Mouse (Mus musculus): ENCODE data around the gene Hectd2. TPM values are rescaled to one million over a fixed set of nuclear protein-coding genes. Genes with fewer than 3 reads are reported as not detected.

The Hectd2 gene
- polyA plus RNA-seq, 1 experiment from 2014 or later = 6.0 TPM

DNA sequence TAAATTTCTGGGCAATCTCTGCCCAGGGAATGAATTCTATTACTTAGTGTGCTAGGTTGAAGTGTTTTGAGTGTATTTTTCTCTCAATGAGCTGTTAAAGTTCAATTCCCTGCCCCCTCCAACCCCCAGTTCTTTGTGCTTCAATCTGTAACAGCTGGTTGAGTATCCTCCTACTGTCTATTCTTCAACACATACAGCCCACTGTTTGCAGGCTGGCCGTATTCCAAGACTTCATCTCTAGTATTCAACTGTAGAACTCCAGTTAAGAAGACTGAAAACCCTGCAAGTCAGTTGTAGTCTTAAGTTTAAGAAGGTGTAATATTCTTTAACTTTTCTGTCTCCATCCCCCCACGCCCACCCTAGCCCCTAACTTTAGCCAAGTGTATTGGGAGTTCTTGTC is 10.0 kb downstream of the Hectd2 start:
- H3K9ac ChIP-seq = no peak overlapping the region
- no peak overlapping the region for H3K4me3 ChIP-seq
- no peaks in the 10 kb centered on the region for H3K27me3 ChIP-seq (replicated peaks)
- WGBS = 62% methylated on average over 2 of the region's 2 CpGs
- H3K4me2 ChIP-seq = no peak overlapping the region
- no peaks in the 10 kb centered on the region; the same call in 1 of the 2 replicates for H3K36me3 ChIP-seq
- no peak overlapping the region for H3K27ac ChIP-seq (replicated peaks)
- H3K4me1 ChIP-seq = peaks cover 16% of the 10 kb centered on the region
- no peaks in the 10 kb centered on the region for H3K9me3 ChIP-seq
- no peak for ATAC-seq (ENCODE audit: extremely low read depth, insufficient number of reproducible peaks, low FRiP score, low TSS enrichment)

DNA sequence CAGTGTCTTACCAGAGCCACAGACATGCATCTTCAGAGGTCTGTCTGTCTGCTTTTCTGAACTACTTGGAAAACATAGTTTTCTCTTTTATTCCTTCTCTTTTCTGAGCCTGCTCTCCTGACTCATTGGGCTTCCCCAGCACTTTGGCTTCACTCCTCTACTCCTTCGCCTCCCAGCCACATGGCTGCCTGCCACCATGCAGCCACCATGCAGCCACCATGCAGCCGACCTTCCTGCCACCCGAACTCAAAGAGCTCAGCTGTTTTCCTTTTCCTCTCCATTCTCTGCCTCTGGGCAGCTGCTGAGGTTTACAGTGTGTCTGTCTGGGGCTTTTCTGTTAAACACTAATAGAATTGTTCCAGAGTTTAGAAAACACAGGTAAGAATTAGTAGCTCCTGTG is 19.5 kb downstream of the Hectd2 start:
- H3K27ac ChIP-seq (replicated peaks) = no peak overlapping the region
- H3K4me3 ChIP-seq = no peak overlapping the region
- H3K36me3 ChIP-seq = peaks cover 12% of the 10 kb centered on the region
- H3K27me3 ChIP-seq (replicated peaks) = no peaks in the 10 kb centered on the region
- no peak overlapping the region for H3K9ac ChIP-seq
- H3K9me3 ChIP-seq = no peaks in the 10 kb centered on the region
- ATAC-seq (ENCODE audit: extremely low read depth, insufficient number of reproducible peaks, low FRiP score, low TSS enrichment) = no peak
- WGBS = 72% methylated on average over 3 of the region's 3 CpGs
- peaks cover 5% of the 10 kb centered on the region; the same call in 1 of the 2 replicates for H3K4me1 ChIP-seq
- H3K4me2 ChIP-seq = no peak overlapping the region

DNA sequence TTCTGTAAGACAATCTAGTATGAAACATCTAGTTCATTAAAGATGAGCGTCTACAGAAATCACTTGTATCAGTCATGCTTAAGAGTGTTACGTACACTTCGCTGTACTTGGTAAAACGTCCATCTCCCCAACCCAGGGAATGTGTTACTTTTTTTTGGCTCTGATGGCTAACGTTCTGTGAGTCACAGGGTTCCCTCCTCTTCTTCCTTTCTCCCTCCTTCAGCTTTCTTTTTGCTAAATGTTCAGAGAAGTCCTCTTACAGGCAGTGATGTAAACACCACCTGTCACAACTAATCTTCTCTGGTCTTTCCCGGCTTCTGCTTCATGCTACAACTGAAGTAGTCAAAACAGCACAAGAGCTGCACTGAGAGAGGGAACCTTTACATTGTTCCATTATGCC is 20.7 kb downstream of the Hectd2 start:
- no peak overlapping the region for H3K4me2 ChIP-seq
- WGBS = 83% methylated on average over 6 of the region's 6 CpGs
- H3K27me3 ChIP-seq (replicated peaks) = no peaks in the 10 kb centered on the region
- H3K9ac ChIP-seq = no peak overlapping the region
- no peak overlapping the region for H3K4me3 ChIP-seq
- ATAC-seq (ENCODE audit: extremely low read depth, insufficient number of reproducible peaks, low FRiP score, low TSS enrichment) = no peak
- no peaks in the 10 kb centered on the region for H3K9me3 ChIP-seq
- no peak overlapping the region for H3K27ac ChIP-seq (replicated peaks)
- peaks cover 12% of the 10 kb centered on the region for H3K36me3 ChIP-seq
- H3K4me1 ChIP-seq = peaks cover 10% of the 10 kb centered on the region

DNA sequence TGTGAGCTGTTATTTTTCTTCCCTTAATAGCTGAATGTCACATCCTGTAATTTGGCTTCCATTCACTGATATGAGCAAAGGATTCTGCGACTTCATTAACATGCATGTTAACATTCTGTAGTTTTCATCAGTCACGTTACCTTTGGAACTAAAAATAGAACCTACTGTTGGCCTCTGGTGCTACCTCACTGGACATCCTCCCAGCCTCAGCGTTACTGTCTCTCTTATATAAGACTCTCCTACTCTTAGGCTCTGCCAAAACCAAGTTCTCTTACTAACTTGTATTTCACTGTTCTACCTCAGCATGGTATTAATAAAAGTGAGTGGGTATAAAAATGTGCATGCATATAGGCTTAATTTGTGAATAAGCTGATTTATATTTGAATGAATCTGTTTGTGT is 26.4 kb downstream of the Hectd2 start:
- 29% methylated on average over 3 of the region's 3 CpGs for WGBS
- Histone ChIP-seq H3K27me3 (replicated peaks) (no peaks in the 10 kb centered on the region), H3K36me3 (peaks cover 5% of the 10 kb centered on the region), H3K4me2 (no peak overlapping the region), H3K4me3 (no peak overlapping the region), H3K4me1 (peaks cover 13% of the 10 kb centered on the region), H3K9ac (no peak overlapping the region), H3K9me3 (no peaks in the 10 kb centered on the region), H3K27ac (replicated peaks) (no peak overlapping the region)
- no peak for ATAC-seq (ENCODE audit: extremely low read depth, insufficient number of reproducible peaks, low FRiP score, low TSS enrichment)

DNA sequence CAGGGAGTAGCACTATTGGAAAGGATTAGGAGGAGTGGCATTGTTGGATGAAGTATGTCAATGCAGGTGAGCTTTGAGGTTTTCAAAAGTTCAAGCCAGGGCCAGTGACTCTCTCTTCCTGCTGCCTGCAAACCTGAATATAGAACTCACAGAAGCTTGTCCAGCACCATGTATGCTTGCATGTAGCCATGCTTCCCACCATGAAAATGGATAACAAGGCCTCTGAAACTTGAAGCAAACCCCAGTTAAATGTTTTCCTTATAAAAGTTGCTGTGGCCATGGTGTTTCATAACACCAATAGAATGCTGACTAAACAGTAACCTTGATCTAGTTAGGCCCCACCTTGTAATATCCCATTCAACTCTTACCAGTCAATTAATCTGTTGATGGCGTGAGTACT is 27.7 kb downstream of the Hectd2 start:
- Histone ChIP-seq H3K4me2 (no peak overlapping the region), H3K36me3 (no peaks in the 10 kb centered on the region), H3K4me1 (peaks cover 13% of the 10 kb centered on the region), H3K9me3 (no peaks in the 10 kb centered on the region), H3K27ac (replicated peaks) (no peak overlapping the region), H3K4me3 (no peak overlapping the region), H3K9ac (no peak overlapping the region), H3K27me3 (replicated peaks) (no peaks in the 10 kb centered on the region)
- no peak for ATAC-seq (ENCODE audit: extremely low read depth, insufficient number of reproducible peaks, low FRiP score, low TSS enrichment)
- 91% methylated on average over 1 of the region's 1 CpGs for WGBS

DNA sequence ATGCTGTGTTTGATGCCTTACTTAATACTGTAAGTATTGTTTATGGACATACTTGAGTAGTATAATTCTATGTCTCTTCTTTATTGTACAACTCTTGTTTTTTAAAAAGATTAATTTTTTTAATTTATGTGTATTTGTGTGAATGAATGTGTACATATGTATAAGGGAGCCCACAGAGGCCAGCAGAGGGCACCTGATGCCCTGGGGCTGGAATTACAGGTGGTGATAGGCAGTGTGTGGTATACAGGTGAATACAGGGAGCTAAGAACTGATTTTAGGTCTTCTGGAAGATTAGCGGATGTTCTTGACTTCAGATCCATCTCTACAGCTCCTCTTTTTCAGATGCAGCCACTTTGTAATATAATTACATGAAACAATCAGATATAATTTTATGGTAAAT is 31.1 kb downstream of the Hectd2 start:
- ATAC-seq (ENCODE audit: extremely low read depth, insufficient number of reproducible peaks, low FRiP score, low TSS enrichment) = no peak
- H3K4me2 ChIP-seq = no peak overlapping the region
- H3K9ac ChIP-seq = no peak overlapping the region
- no peaks in the 10 kb centered on the region for H3K27me3 ChIP-seq (replicated peaks)
- H3K4me1 ChIP-seq = peaks cover 5% of the 10 kb centered on the region
- H3K36me3 ChIP-seq = peaks cover 7% of the 10 kb centered on the region
- WGBS = 88% methylated on average over 1 of the region's 1 CpGs
- H3K9me3 ChIP-seq = no peaks in the 10 kb centered on the region
- no peak overlapping the region for H3K4me3 ChIP-seq
- no peak overlapping the region for H3K27ac ChIP-seq (replicated peaks)

DNA sequence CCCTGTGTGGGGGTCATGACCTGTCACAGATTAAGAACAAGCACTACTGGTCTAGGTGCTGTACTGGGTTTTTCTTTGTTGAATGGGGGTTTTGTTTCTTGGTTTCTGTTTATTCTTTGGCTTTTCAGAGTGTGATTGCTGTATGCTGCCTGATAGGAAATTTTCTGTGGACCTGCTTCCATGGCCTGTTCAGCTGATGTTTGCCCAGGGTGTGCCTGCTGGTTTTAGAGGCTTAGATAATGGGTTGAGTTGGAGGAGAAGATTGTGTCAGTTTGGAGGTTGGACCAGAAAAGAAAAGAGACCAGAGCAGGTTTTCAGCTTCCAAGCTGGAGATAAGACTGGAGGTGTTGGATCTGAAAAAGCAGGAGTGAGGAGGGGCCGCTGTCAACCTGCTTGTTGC is 40.0 kb downstream of the Hectd2 start:
- Histone ChIP-seq H3K9me3 (no peaks in the 10 kb centered on the region), H3K36me3 (peaks cover 4% of the 10 kb centered on the region), H3K4me2 (no peak overlapping the region), H3K4me1 (peaks cover 5% of the 10 kb centered on the region; the same call in 1 of the 2 replicates), H3K4me3 (no peak overlapping the region), H3K9ac (no peak overlapping the region), H3K27ac (replicated peaks) (no peak overlapping the region), H3K27me3 (replicated peaks) (no peaks in the 10 kb centered on the region)
- 41% methylated on average over 1 of the region's 1 CpGs for WGBS
- ATAC-seq (ENCODE audit: extremely low read depth, insufficient number of reproducible peaks, low FRiP score, low TSS enrichment) = no peak

DNA sequence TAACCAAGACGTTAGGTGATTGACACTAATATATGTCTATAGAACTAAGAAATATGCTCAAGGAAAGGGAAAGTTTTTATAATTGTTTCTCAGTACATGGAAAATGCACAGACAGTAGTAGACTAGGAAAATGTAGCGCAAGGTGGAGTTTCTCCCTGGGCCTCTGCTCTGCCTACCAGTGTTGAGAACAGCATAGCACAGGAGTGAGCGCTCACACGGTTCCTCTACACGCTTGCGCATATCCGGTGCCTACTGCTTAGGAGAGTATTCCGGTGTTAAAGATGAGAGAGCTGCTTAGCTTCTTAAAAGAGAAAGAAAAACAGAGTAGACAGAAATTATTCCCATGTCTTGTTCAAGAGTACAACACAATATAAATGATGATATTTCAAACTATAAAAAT is 47.4 kb downstream of the Hectd2 start:
- WGBS = 87% methylated on average over 8 of the region's 8 CpGs
- Histone ChIP-seq H3K4me3 (no peak overlapping the region), H3K9me3 (no peaks in the 10 kb centered on the region), H3K27ac (replicated peaks) (no peak overlapping the region), H3K36me3 (peaks cover 8% of the 10 kb centered on the region; the same call in 1 of the 2 replicates), H3K9ac (no peak overlapping the region), H3K27me3 (replicated peaks) (no peaks in the 10 kb centered on the region), H3K4me1 (0 out of 2 replicates have a peak, but pooled peaks cover 3% of the 10 kb centered on the region), H3K4me2 (no peak overlapping the region)
- no peak for ATAC-seq (ENCODE audit: extremely low read depth, insufficient number of reproducible peaks, low FRiP score, low TSS enrichment)

DNA sequence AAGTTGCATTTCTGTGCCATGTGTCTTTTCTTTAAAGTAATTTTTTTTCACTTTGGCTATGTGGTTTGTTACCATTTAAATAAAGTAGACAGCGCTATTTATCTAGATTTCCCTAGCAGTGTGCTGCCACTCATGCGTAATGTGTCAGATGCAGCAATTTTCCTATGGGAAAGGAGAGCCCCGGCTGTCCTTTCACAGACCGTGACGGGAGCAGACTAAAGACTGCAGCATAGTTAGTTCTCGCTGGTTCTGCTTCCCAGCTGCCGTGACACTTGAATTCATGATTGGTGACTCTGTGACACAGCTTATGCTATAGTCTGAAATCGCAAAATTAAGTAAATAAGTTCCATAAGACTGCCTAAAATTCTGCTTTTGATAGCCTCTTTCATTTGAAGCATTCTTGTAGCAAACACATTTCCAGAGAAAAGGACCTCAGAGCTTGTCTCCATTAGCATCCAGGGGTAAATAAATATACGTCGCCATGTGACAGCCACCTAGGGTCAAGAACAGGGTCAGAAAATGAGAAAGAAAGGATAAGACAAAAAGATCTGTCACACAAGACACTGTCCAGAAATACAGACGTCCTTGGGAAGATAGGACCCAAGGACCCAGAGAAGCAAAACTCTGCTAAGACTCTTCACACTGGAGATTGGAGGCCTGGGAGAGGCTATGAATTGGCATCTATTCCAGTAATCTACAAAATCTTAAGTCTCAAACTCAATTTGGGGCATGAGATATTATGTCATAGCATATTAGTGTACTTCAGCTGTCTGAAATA is 48.3 kb downstream of the Hectd2 start:
- no peaks in the 10 kb centered on the region for H3K27me3 ChIP-seq (replicated peaks)
- H3K36me3 ChIP-seq = peaks cover 8% of the 10 kb centered on the region; the same call in 1 of the 2 replicates
- ATAC-seq (ENCODE audit: extremely low read depth, insufficient number of reproducible peaks, low FRiP score, low TSS enrichment) = no peak
- H3K9ac ChIP-seq = no peak overlapping the region
- H3K9me3 ChIP-seq = no peaks in the 10 kb centered on the region
- H3K27ac ChIP-seq (replicated peaks) = no peak overlapping the region
- H3K4me2 ChIP-seq = no peak overlapping the region
- no peak overlapping the region for H3K4me3 ChIP-seq
- WGBS = 44% methylated on average over 11 of the region's 11 CpGs
- 0 out of 2 replicates have a peak, but pooled peaks cover 3% of the 10 kb centered on the region for H3K4me1 ChIP-seq

DNA sequence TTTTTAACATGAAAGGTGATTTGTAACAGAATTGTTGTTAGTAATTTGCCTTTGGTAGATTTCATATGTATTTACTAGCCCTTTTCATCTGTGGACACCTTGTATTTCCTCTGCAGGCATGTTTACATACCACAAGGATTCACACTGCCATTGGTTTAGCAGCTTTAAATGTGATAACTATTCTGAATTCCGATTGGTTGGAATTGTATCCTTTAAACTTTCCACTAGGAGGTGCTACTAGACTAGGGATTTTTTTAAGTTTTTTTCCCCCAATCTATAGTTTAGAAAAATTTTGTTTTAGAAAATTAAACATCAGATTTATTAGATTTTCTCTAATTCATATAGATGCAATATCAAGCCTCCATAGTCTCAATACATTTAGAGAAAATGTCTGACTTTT is 51.8 kb downstream of the Hectd2 start:
- whole genome bisulfite sequencing = 36% methylated on average over 1 of the region's 1 CpGs
- no peak for ATAC-seq (ENCODE audit: extremely low read depth, insufficient number of reproducible peaks, low FRiP score, low TSS enrichment)
- Histone ChIP-seq H3K27ac (replicated peaks) (no peak overlapping the region), H3K27me3 (replicated peaks) (no peaks in the 10 kb centered on the region), H3K9me3 (no peaks in the 10 kb centered on the region), H3K4me3 (no peak overlapping the region), H3K36me3 (peaks cover 8% of the 10 kb centered on the region; the same call in 1 of the 2 replicates), H3K9ac (no peak overlapping the region), H3K4me1 (0 out of 2 replicates have a peak, but pooled peaks cover 3% of the 10 kb centered on the region), H3K4me2 (no peak overlapping the region)

DNA sequence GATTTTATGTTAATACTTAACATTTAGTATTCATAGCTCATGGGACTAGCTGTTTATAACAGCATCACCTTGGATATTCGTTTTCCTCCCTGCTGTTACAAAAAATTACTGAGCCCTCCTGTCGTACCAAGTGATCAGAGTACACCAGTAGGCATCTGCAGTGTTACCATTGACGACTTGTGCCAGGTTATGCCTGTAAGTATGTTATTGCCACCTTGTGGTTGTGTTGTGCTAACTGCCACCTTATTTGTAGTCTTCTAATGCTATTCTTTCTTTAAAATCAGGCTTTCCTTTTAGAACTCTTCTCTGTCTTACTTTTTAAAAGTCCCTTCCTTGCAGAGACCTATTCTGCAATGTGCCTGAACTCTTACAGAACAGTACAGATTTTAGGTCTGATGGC is 54.8 kb downstream of the Hectd2 start:
- no peak overlapping the region for H3K4me3 ChIP-seq

DNA sequence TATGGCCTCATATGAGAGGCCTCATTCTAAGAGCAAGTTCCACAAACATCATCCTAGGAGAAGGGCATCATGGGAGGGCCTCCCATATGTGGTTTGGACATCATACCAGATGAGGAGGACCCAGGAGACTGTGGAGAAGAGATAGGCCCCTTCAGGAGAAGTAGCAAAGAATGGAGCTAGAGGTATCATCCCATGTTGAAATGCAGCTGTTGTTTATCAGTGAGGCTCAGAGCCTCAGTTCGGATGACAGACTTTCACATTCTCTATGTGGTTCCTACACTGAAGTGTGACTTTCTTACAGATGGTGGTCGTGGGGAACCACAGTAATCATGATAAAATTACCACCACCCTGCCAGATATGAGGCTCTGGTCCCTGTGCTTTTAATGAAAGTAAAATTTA is 55.9 kb downstream of the Hectd2 start:
- Histone ChIP-seq H3K27me3 (replicated peaks) (no peaks in the 10 kb centered on the region), H3K9ac (no peak overlapping the region), H3K36me3 (peaks cover 17% of the 10 kb centered on the region), H3K4me1 (no peaks in the 10 kb centered on the region), H3K4me2 (no peak overlapping the region), H3K9me3 (no peaks in the 10 kb centered on the region), H3K27ac (replicated peaks) (no peak overlapping the region), H3K4me3 (no peak overlapping the region)
- ATAC-seq (ENCODE audit: extremely low read depth, insufficient number of reproducible peaks, low FRiP score, low TSS enrichment) = no peak
- WGBS = 49% methylated on average over 2 of the region's 2 CpGs

More for the DNA sequence above, 54.8 kb downstream of the Hectd2 start:
- WGBS = 36% methylated on average over 3 of the region's 3 CpGs
- no peak for ATAC-seq (ENCODE audit: extremely low read depth, insufficient number of reproducible peaks, low FRiP score, low TSS enrichment)
- H3K27me3 ChIP-seq (replicated peaks) = no peaks in the 10 kb centered on the region
- no peak overlapping the region for H3K4me2 ChIP-seq
- H3K9ac ChIP-seq = no peak overlapping the region
- no peak overlapping the region for H3K27ac ChIP-seq (replicated peaks)
- H3K9me3 ChIP-seq = no peaks in the 10 kb centered on the region
- H3K4me1 ChIP-seq = no peaks in the 10 kb centered on the region
- H3K36me3 ChIP-seq = peaks cover 19% of the 10 kb centered on the region

All from heart, embryonic 13.5 days (tissue).